Mouse (Mus musculus) midbrain, embryonic 16.5 days (tissue): ENCODE results near the gene Methig1. TPM values are rescaled to one million over a fixed set of nuclear protein-coding genes. Genes with fewer than 3 reads are reported as not detected.

Experiments
- ATAC-seq: fragments of 200-750 bp; cut with Nextera tagmentation; 2 replicates; pipeline ENCODE4 v1.8.0; 2017; ENCODE audit warnings: moderate TSS enrichment
- H3K27ac ChIP-seq: fragments of 300-500 bp; sonication (generic); 2 replicates; pipeline ENCODE4 v1.5.1; 2014; ENCODE audit warnings: mild to moderate bottlenecking, low read length, mixed read lengths
- H3K27me3 ChIP-seq: fragments of 300-500 bp; sonication (generic); 2 replicates; pipeline ENCODE4 v1.6.1; 2014; ENCODE audit warnings: low read depth, low read length, mixed read lengths; ENCODE audit not compliant: control insufficient read depth, insufficient read depth
- H3K36me3 ChIP-seq: fragments of 300-500 bp; sonication (generic); 2 replicates; pipeline ENCODE4 v1.6.1; 2014; ENCODE audit warnings: mild to moderate bottlenecking, low read length, moderate library complexity, mixed read lengths; ENCODE audit not compliant: control insufficient read depth, insufficient read depth
- H3K4me1 ChIP-seq: fragments of 300-500 bp; sonication (generic); 2 replicates; pipeline ENCODE4 v1.6.1; 2014; ENCODE audit warnings: mild to moderate bottlenecking, low read length, mixed read lengths; ENCODE audit not compliant: control insufficient read depth, insufficient read depth
- H3K4me2 ChIP-seq: fragments of 300-500 bp; sonication (generic); 2 replicates; pipeline ENCODE4 v1.6.1; 2014; ENCODE audit warnings: mild to moderate bottlenecking, low read length, mixed read lengths
- H3K4me3 ChIP-seq: fragments of 300-500 bp; sonication (generic); 2 replicates; pipeline ENCODE4 v1.5.1; 2014; ENCODE audit warnings: low read depth, mild to moderate bottlenecking, low read length, moderate library complexity, mixed read lengths
- H3K9ac ChIP-seq: fragments of 300-500 bp; sonication (generic); 2 replicates; pipeline ENCODE4 v1.6.1; 2014; ENCODE audit warnings: low read depth, low read length, mixed read lengths
- H3K9me3 ChIP-seq: fragments of 300-500 bp; sonication (generic); replicated peaks from 2 replicates; pipeline ENCODE4 v1.6.1; 2014; ENCODE audit warnings: mild to moderate bottlenecking, low read length, mixed read lengths; ENCODE audit not compliant: control insufficient read depth, poor library complexity, severe bottlenecking
- WGBS: fragments of 180-500 bp; shearing (Covaris S2); extraction: QIAGEN DNeasy Blood & Tissue Kit; methylation state at CpG from one replicate; pipeline ENCODE4 v1.1.7; 2014; 5-methylcytosine and 5-hydroxymethylcytosine counted together
- polyA plus RNA-seq: library from polyadenylated mRNA; unstranded; fragments of >200 nt; fragmentation: Nextera tagmentation; extraction: Ambion mirVana; gene quantifications from 2 replicates; pipeline ENCODE4 v1.2.1, GENCODE M21; 2015

The Methig1 gene
- polyA plus RNA-seq, 1 experiment from 2014 or later: not detected

DNA sequence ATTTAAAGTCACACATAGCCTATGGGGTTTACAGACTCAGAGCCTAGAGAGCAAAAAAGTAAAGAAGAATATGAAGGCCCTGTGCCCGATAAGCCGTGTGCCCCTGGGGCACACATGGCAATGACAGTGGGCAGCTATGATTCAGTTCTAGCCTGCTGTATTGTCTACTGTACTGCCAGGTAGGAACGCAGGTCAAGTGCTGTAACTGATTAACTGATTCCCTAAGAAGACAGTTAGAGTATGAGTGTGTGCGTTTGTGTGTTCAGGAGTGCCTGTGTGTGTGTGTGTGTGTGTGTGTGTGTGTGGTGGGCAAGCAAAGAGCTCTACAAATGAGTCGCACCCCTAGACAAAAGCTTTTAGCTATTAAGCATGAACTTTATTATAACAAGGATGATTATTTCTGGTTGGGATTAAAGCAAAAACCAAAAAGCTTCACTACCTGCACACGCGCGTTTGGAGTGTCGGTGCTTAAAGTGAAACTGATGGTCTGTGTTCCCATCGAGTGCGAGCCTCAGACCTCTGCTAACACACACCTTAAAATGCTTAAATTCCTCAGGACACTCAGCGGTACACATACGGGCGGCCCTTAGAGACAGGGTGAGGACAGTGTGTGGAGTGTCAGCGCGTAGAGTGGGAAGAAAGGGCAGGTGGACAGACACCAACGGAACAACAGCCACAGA, 34.7 kb downstream of the Methig1 start:
- no peak overlapping the region for H3K9ac ChIP-seq
- H3K4me3 ChIP-seq: no peak overlapping the region
- no peaks in the 10 kb centered on the region for H3K4me1 ChIP-seq
- 94% methylated on average over 17 of the region's 17 CpGs for WGBS
- H3K36me3 ChIP-seq: 0 out of 2 replicates have a peak, but pooled peaks cover 2% of the 10 kb centered on the region
- H3K27me3 ChIP-seq: no peaks in the 10 kb centered on the region
- H3K9me3 ChIP-seq: no peaks in the 10 kb centered on the region
- no peak overlapping the region for H3K4me2 ChIP-seq
- no peak overlapping the region for H3K27ac ChIP-seq
- no peak for ATAC-seq

GRCm38 (mm10) chr15:100388224-100388835, 35.4 kb downstream of the Methig1 start:
- no peak overlapping the region for H3K4me2 ChIP-seq
- 95% methylated on average over 16 of the region's 16 CpGs for WGBS
- H3K4me1 ChIP-seq: no peaks in the 10 kb centered on the region
- no peak overlapping the region for H3K27ac ChIP-seq
- H3K36me3 ChIP-seq: 0 out of 2 replicates have a peak, but pooled peaks cover 2% of the 10 kb centered on the region
- H3K27me3 ChIP-seq: no peaks in the 10 kb centered on the region
- no peak overlapping the region for H3K4me3 ChIP-seq
- no peak overlapping the region for H3K9ac ChIP-seq
- no peak for ATAC-seq
- no peaks in the 10 kb centered on the region for H3K9me3 ChIP-seq

DNA sequence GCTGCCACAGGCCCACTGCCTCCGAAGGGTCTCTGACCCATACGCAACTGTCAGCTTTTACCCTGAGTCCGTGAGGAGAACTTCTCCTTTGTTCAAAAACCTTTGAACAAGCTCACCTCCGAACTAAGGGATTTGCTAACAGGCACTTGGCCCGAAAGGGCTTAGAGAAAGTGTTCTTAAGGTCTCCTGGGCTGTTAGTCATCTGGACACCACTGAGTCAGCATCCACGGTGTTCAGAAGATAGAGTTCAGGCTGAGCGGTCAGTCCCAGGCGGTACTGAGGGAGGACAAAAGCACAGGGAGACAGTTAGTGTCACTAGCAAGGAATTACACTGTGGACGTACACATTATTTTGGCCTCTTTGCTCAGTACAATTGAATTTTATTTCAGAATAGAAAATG, 35.9 kb downstream of the Methig1 start:
- Histone ChIP-seq H3K36me3 (peaks cover 3% of the 10 kb centered on the region; the same call in 1 of the 2 replicates), H3K9ac (no peak overlapping the region), H3K27me3 (no peaks in the 10 kb centered on the region), H3K4me3 (no peak overlapping the region), H3K4me1 (no peaks in the 10 kb centered on the region), H3K27ac (no peak overlapping the region), H3K4me2 (no peak overlapping the region), H3K9me3 (no peaks in the 10 kb centered on the region)
- 47% methylated on average over 9 of the region's 9 CpGs for WGBS
- no peak for ATAC-seq

- ATAC-seq: no peak
- WGBS: 86% methylated on average over 7 of the region's 7 CpGs
- no peaks in the 10 kb centered on the region for H3K4me1 ChIP-seq
These were observed 38.1 kb downstream of the Methig1 start for GRCm38 (mm10) chr15:100391066-100391465.

DNA sequence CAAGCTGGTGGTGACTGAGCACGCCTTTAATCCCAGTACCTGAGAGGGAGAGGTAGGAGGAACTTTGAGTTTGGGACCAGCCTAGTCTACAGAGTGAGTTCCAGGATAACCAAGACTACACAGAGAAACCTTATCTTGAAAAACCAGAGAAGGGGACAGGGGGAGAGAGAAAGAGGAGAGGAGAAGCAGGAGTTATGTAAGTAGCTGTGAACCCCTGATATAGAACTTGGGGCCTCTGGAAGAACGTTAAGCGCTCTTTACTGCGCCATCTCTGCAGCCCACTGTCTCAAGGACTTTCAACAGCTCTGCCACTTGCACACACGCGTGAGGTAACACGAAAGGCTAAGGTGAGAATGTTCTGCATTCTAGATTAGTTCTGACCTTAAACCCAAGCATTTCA, 38.6 kb downstream of the Methig1 start:
- Histone ChIP-seq H3K9ac (no peak overlapping the region), H3K36me3 (peaks cover 23% of the 10 kb centered on the region), H3K4me1 (no peaks in the 10 kb centered on the region), H3K27ac (no peak overlapping the region), H3K4me3 (no peak overlapping the region), H3K27me3 (no peaks in the 10 kb centered on the region), H3K9me3 (no peaks in the 10 kb centered on the region), H3K4me2 (no peak overlapping the region)
- 96% methylated on average over 7 of the region's 7 CpGs for WGBS
- ATAC-seq: no peak

More at GRCm38 (mm10) chr15:100391066-100391465, 38.1 kb downstream of the Methig1 start:
- Histone ChIP-seq H3K9ac (no peak overlapping the region), H3K4me2 (no peak overlapping the region), H3K36me3 (peaks cover 18% of the 10 kb centered on the region), H3K9me3 (no peaks in the 10 kb centered on the region), H3K4me3 (no peak overlapping the region), H3K27ac (no peak overlapping the region), H3K27me3 (no peaks in the 10 kb centered on the region)

- Histone ChIP-seq H3K4me3 (no peak overlapping the region), H3K9ac (no peak overlapping the region), H3K4me1 (no peaks in the 10 kb centered on the region), H3K27me3 (no peaks in the 10 kb centered on the region), H3K36me3 (peaks cover 29% of the 10 kb centered on the region), H3K9me3 (no peaks in the 10 kb centered on the region), H3K4me2 (no peak overlapping the region), H3K27ac (no peak overlapping the region)
- ATAC-seq: no peak
- 87% methylated on average over 11 of the region's 11 CpGs for WGBS
These were observed 40.1 kb downstream of the Methig1 start for GRCm38 (mm10) chr15:100393016-100393415.

DNA sequence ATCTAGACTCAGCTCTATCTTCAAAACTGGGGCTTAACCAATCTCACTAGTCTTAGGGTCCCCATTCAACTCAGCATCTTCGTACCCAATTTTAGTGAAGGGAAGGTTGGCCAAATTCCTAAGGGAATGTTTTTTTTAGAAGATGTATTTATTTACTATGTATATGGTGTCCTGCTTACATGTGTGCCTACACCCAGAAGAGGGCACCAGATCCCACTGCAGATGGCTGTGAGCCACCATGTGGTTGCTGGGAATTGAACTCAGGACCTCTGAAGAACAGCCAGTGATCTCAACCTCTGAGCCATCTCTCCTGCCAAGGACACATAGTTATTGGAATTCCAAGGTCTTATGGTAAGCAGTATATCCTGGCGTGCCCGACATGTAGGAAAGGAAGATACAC, 42.6 kb downstream of the Methig1 start:
- Histone ChIP-seq H3K9me3 (no peaks in the 10 kb centered on the region), H3K36me3 (peaks cover 46% of the 10 kb centered on the region), H3K4me1 (no peaks in the 10 kb centered on the region), H3K4me2 (no peak overlapping the region), H3K4me3 (no peak overlapping the region), H3K9ac (no peak overlapping the region), H3K27me3 (no peaks in the 10 kb centered on the region), H3K27ac (no peak overlapping the region)
- ATAC-seq: no peak
- WGBS: 95% methylated on average over 3 of the region's 3 CpGs

DNA sequence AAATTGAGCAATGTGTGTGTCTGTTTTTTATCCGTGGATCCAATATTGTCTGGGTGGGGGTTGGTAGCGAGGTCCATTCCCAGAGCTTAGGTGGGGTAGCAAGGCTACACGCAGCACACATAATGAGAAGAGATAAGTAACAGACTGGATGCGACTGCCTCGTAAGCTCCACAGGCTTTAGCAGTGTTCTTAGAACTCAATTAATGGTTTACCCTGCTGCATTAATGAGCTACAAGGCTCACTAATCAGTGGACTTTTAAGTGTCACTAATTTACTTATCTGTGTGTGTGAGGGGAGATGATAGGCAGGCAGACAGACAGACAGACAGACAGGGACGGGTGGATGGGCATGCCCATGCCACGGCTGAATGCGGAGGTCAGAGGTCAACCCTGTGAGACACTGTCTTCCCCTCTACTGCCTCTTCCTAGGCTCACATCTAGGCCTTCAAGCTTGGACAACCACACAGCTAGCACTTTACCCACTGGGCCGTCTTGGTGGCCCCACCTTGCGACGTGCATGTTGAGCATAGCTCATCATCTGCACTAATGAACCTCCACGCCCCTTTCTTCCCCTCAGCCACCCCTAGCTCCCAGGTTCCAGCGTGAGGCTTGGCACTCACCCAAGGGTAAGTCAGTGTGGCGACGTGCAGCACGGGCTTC, 47.8 kb downstream of the Methig1 start:
- WGBS: 88% methylated on average over 16 of the region's 16 CpGs
- Histone ChIP-seq H3K4me2 (no peak overlapping the region), H3K9ac (no peak overlapping the region), H3K4me3 (no peak overlapping the region), H3K9me3 (no peaks in the 10 kb centered on the region), H3K36me3 (peaks cover 57% of the 10 kb centered on the region), H3K4me1 (no peaks in the 10 kb centered on the region), H3K27ac (no peak overlapping the region), H3K27me3 (no peaks in the 10 kb centered on the region)
- ATAC-seq: no peak

- no peak overlapping the region for H3K4me3 ChIP-seq
- H3K27ac ChIP-seq: no peak overlapping the region
- H3K4me1 ChIP-seq: no peaks in the 10 kb centered on the region
- no peak overlapping the region for H3K4me2 ChIP-seq
- H3K36me3 ChIP-seq: peaks cover 48% of the 10 kb centered on the region
- H3K9ac ChIP-seq: no peak overlapping the region
- WGBS: 91% methylated on average over 4 of the region's 4 CpGs
- no peak for ATAC-seq
- no peaks in the 10 kb centered on the region for H3K27me3 ChIP-seq
- H3K9me3 ChIP-seq: no peaks in the 10 kb centered on the region
These were observed 48.9 kb downstream of the Methig1 start for GRCm38 (mm10) chr15:100401811-100402210.
